Mouse (Mus musculus) liver, embryonic 14.5 days (tissue): ENCODE data around the gene 4930469K13Rik. TPM values are rescaled to one million over a fixed set of nuclear protein-coding genes. Genes with fewer than 3 reads are reported as not detected.

Source experiments
- ATAC-seq: fragments of 200-750 bp; cut with Nextera tagmentation; 2 replicates; pipeline ENCODE4 v1.8.0; 2017; ENCODE audit warnings: moderate number of reproducible peaks, mild to moderate bottlenecking, moderate library complexity; ENCODE audit not compliant: insufficient read depth
- DNase-seq, 3 experiments: peaks; one replicate each; pipeline ENCODE4 v3.0.0-alpha.2; 2012 to 2013; ENCODE audit warnings: low read depth in 3 of 3, low spot score in 3 of 3
- H3K27ac ChIP-seq: fragments of 300-500 bp; sonication (generic); 2 replicates; pipeline ENCODE4 v1.5.1; 2014; ENCODE audit warnings: moderate library complexity, mild to moderate bottlenecking, control low read depth, inconsistent platforms
- H3K27me3 ChIP-seq: fragments of 300-500 bp; sonication (generic); 2 replicates; pipeline ENCODE4 v1.6.1; 2014; ENCODE audit warnings: mild to moderate bottlenecking, low read length, moderate library complexity; ENCODE audit not compliant: control insufficient read depth, insufficient read depth
- H3K36me3 ChIP-seq: fragments of 300-500 bp; sonication (generic); replicated peaks from 2 replicates; pipeline ENCODE4 v1.6.1; 2014; ENCODE audit warnings: low read depth; ENCODE audit not compliant: control insufficient read depth, insufficient read depth
- H3K4me1 ChIP-seq, 2 experiments: fragments of 200-500 bp in 1 of 2; fragments of 300-500 bp in 1 of 2; sonication (generic) in 1 of 2; replicated peaks; 2 replicates each; pipeline ENCODE4 v1.6.1; 2012 to 2014; ENCODE audit warnings: antibody characterized with exemption in 1 of 2, inconsistent platforms in 1 of 2, low read length in 1 of 2; ENCODE audit not compliant: control insufficient read depth in 2 of 2, insufficient read depth in 2 of 2
- H3K4me2 ChIP-seq: fragments of 300-500 bp; sonication (generic); 2 replicates; pipeline ENCODE4 v1.6.1; 2014; ENCODE audit warnings: low read depth, mild to moderate bottlenecking, control low read depth, moderate library complexity
- H3K4me3 ChIP-seq, 2 experiments: fragments of 200-500 bp in 1 of 2; fragments of 300-500 bp in 1 of 2; sonication (generic) in 1 of 2; 2 replicates each; pipeline ENCODE4 v1.5.1; 2012 to 2014; ENCODE audit warnings: low read depth in 2 of 2, low read length in 2 of 2, mild to moderate bottlenecking in 2 of 2, control low read depth in 1 of 2, inconsistent platforms in 1 of 2, moderate library complexity in 1 of 2; ENCODE audit not compliant: insufficient read depth in 1 of 2
- H3K9ac ChIP-seq: fragments of 300-500 bp; sonication (generic); replicated peaks from 2 replicates; pipeline ENCODE4 v1.6.1; 2014; ENCODE audit warnings: mild to moderate bottlenecking, control low read depth, moderate library complexity
- H3K9me3 ChIP-seq: fragments of 300-500 bp; sonication (generic); 2 replicates; pipeline ENCODE4 v1.6.1; 2016; ENCODE audit warnings: low read length, mixed read lengths; ENCODE audit not compliant: control insufficient read depth
- CTCF ChIP-seq: IDR thresholded peaks from 2 replicates; pipeline ENCODE4 v1.5.1; 2016; ENCODE audit warnings: antibody characterized with exemption, low read depth, control low read depth
- EP300 ChIP-seq: IDR thresholded peaks from 2 replicates; pipeline ENCODE4 v1.6.1; 2016; ENCODE audit warnings: antibody characterized with exemption, low read depth
- WGBS: fragments of 180-500 bp; shearing (Covaris S2); extraction: QIAGEN DNeasy Blood & Tissue Kit; methylation state at CpG from one replicate; pipeline ENCODE4 v1.1.7; 2014; ENCODE audit not compliant: insufficient replicate concordance; 5-methylcytosine and 5-hydroxymethylcytosine counted together
- polyA plus RNA-seq, 2 experiments: library from polyadenylated mRNA; depleted of rRNA in 1 of 2; stranded (reverse) in 1 of 2; unstranded in 1 of 2; fragments of >200 nt; fragmentation: Nextera tagmentation in 1 of 2; extraction: Ambion mirVana in 1 of 2; gene quantifications; 2 replicates each; pipeline versions ENCODE4 v1.2.1 to v1.2.3; 2012 to 2014

Gene 4930469K13Rik
- polyA plus RNA-seq, 2 experiments: not detected

- H3K27ac ChIP-seq: no peak overlapping the region
- no peaks in the 10 kb centered on the region for H3K27me3 ChIP-seq
- no peaks in the 10 kb centered on the region for H3K9me3 ChIP-seq
- TF ChIP-seq CTCF: peak; percentile 51
- no peak for TF ChIP-seq EP300
- peaks cover 0 to 2% of the 10 kb centered on the region in 2 experiments; a peak in 1 of 4 replicates for H3K4me1 ChIP-seq
- no peak for ATAC-seq
- no peak for DNase-seq
- no peaks in the 10 kb centered on the region for H3K36me3 ChIP-seq
- H3K4me2 ChIP-seq: no peak overlapping the region
- WGBS: 47% methylated on average over 4 of the region's 4 CpGs
- no peak overlapping the region for H3K4me3 ChIP-seq
- no peak overlapping the region for H3K9ac ChIP-seq
Measured at GRCm38 (mm10) chr11:33944067-33944785, 154.1 kb downstream of the 4930469K13Rik start.

- Histone ChIP-seq H3K27ac (no peak overlapping the region), H3K9me3 (no peaks in the 10 kb centered on the region), H3K4me2 (no peak overlapping the region), H3K9ac (no peak overlapping the region), H3K4me3 (no peak overlapping the region), H3K27me3 (no peaks in the 10 kb centered on the region), H3K36me3 (no peaks in the 10 kb centered on the region), H3K4me1 (peaks cover 0 to 8% of the 10 kb centered on the region in 2 experiments; a peak in 2 of 4 replicates)
- WGBS: 32% methylated on average over 1 of the region's 1 CpGs
- no peak for ATAC-seq
- no peak for TF ChIP-seq EP300
- TF ChIP-seq CTCF: no peak
- no peak for DNase-seq
Measured at GRCm38 (mm10) chr11:33943565-33943964, 154.8 kb downstream of the 4930469K13Rik start.

GRCm38 (mm10) chr11:33939456-33940113 is 158.8 kb downstream of the 4930469K13Rik start:
- Histone ChIP-seq H3K4me1 (peaks cover 0 to 8% of the 10 kb centered on the region in 2 experiments; a peak in 2 of 4 replicates), H3K9me3 (no peaks in the 10 kb centered on the region), H3K9ac (no peak overlapping the region), H3K36me3 (no peaks in the 10 kb centered on the region), H3K27me3 (no peaks in the 10 kb centered on the region), H3K4me3 (no peak overlapping the region), H3K4me2 (no peak overlapping the region), H3K27ac (no peak overlapping the region)
- no peak for ATAC-seq
- TF ChIP-seq CTCF: no peak
- no peak for TF ChIP-seq EP300
- no peak for DNase-seq
- 14% methylated on average over 4 of the region's 4 CpGs for WGBS

GRCm38 (mm10) chr11:33938561-33939274 is 159.6 kb downstream of the 4930469K13Rik start:
- DNase-seq (no peak), ATAC-seq (no peak)
- Histone ChIP-seq H3K4me1 (peaks cover 0 to 8% of the 10 kb centered on the region in 2 experiments; a peak in 2 of 4 replicates), H3K9ac (no peak overlapping the region), H3K9me3 (no peaks in the 10 kb centered on the region), H3K27ac (no peak overlapping the region), H3K4me2 (no peak overlapping the region), H3K27me3 (no peaks in the 10 kb centered on the region), H3K36me3 (no peaks in the 10 kb centered on the region), H3K4me3 (no peak overlapping the region)
- 14% methylated on average over 7 of the region's 7 CpGs for WGBS
- TF ChIP-seq EP300 (no peak), CTCF (no peak)

- Histone ChIP-seq H3K4me1 (peaks cover 0 to 8% of the 10 kb centered on the region in 2 experiments; a peak in 2 of 4 replicates), H3K27ac (no peak overlapping the region), H3K9ac (no peak overlapping the region), H3K4me3 (no peak overlapping the region), H3K4me2 (no peak overlapping the region), H3K27me3 (no peaks in the 10 kb centered on the region), H3K36me3 (no peaks in the 10 kb centered on the region), H3K9me3 (no peaks in the 10 kb centered on the region)
- WGBS: 61% methylated on average over 8 of the region's 8 CpGs
- DNase-seq (no peak), ATAC-seq (no peak)
- TF ChIP-seq CTCF (no peak), EP300 (no peak)
Measured at GRCm38 (mm10) chr11:33937641-33938040, 160.7 kb downstream of the 4930469K13Rik start.
